Mouse (Mus musculus) gastrocnemius, postnatal 25 days (tissue): ENCODE measurements around the gene Stim1. TPM values are rescaled to one million over a fixed set of nuclear protein-coding genes. Genes with fewer than 3 reads are reported as not detected.
"Not testable (repeated sequence)": the region's sequence is repeated elsewhere in the genome, so short reads cannot be mapped to it uniquely, and the experiment has no call there.

Experiments used
- DNase-seq: peaks from one replicate; pipeline ENCODE4 v3.0.0; 2022
- total RNA-seq, 2 experiments: library from RNA; stranded (reverse); gene quantifications; 1 replicate in 1 of 2; 2 replicates in 1 of 2; pipeline ENCODE4 v1.2.3; 2021

Stim1 gene
- total RNA-seq, 2 experiments from 2014 or later = 169 to 171 TPM

GRCm38 (mm10) chr7:102361297-102361696 is 93.7 kb downstream of the Stim1 start:
- no peak for DNase-seq

GRCm38 (mm10) chr7:102363853-102364252 is 96.2 kb downstream of the Stim1 start:
- no peak for DNase-seq

- DNase-seq = no peak
Measured at GRCm38 (mm10) chr7:102369661-102370060, 102.1 kb downstream of the Stim1 start.

- DNase-seq = no peak
Measured at GRCm38 (mm10) chr7:102370526-102370925, 102.9 kb downstream of the Stim1 start.

GRCm38 (mm10) chr7:102373382-102374072 is 105.9 kb downstream of the Stim1 start:
- DNase-seq = no peak

- peak; percentile 59 for DNase-seq
Measured at GRCm38 (mm10) chr7:102383221-102383620, 115.6 kb downstream of the Stim1 start.

GRCm38 (mm10) chr7:102385973-102386372 is 118.4 kb downstream of the Stim1 start:
- no peak for DNase-seq

GRCm38 (mm10) chr7:102389082-102389481 is 121.5 kb downstream of the Stim1 start:
- DNase-seq = peak; percentile 20

- DNase-seq = no peak
Measured at GRCm38 (mm10) chr7:102393898-102394297, 126.3 kb downstream of the Stim1 start.

- DNase-seq = no peak
Measured at GRCm38 (mm10) chr7:102395894-102396293, 128.3 kb downstream of the Stim1 start.

- DNase-seq = no peak
Measured at GRCm38 (mm10) chr7:102396331-102396730, 128.7 kb downstream of the Stim1 start.

- DNase-seq = no peak
Measured at GRCm38 (mm10) chr7:102399180-102399731, 131.7 kb downstream of the Stim1 start.

- no peak for DNase-seq
Measured at GRCm38 (mm10) chr7:102404118-102404517, 136.5 kb downstream of the Stim1 start.

GRCm38 (mm10) chr7:102407440-102407839 is 139.8 kb downstream of the Stim1 start:
- DNase-seq = no peak

GRCm38 (mm10) chr7:102415272-102415671 is 147.7 kb downstream of the Stim1 start:
- not testable (repeated sequence) for DNase-seq

GRCm38 (mm10) chr7:102415841-102416240 is 148.2 kb downstream of the Stim1 start:
- DNase-seq = no peak

- peak; percentile 25 for DNase-seq
Measured at GRCm38 (mm10) chr7:102417398-102417797, 149.8 kb downstream of the Stim1 start.

GRCm38 (mm10) chr7:102422036-102422435 is 154.4 kb downstream of the Stim1 start:
- no peak for DNase-seq

- no peak for DNase-seq
Measured at GRCm38 (mm10) chr7:102425933-102426685, 158.5 kb downstream of the Stim1 start.

GRCm38 (mm10) chr7:102434344-102434743 is 166.7 kb downstream of the Stim1 start:
- no peak for DNase-seq

- no peak for DNase-seq
Measured at GRCm38 (mm10) chr7:102440822-102441656, 173.4 kb downstream of the Stim1 start.

GRCm38 (mm10) chr7:102441657-102442391 is 174.2 kb downstream of the Stim1 start, which contains the start of gene Rrm1:
Rrm1 (plus strand) TSS chr7:102441695.
- DNase-seq = peak; percentile 93
